Mouse (Mus musculus) adrenal gland, postnatal 36 days (tissue): Measurements from ENCODE around the gene Ppp3ca. TPM values are rescaled to one million over a fixed set of nuclear protein-coding genes. Genes with fewer than 3 reads are reported as not detected.
A peak's percentile ranks its signal among the peaks of the same experiment; 100 is the strongest.

Experiments used
- DNase-seq, 2 experiments: peaks; one replicate each; pipeline ENCODE4 v3.0.0; 2021; ENCODE audit warnings: mixed read lengths in 1 of 2
- total RNA-seq, 2 experiments: library from RNA; stranded (reverse); gene quantifications; 2 replicates each; pipeline ENCODE4 v1.2.3; 2021

Ppp3ca gene
- total RNA-seq, 2 experiments from 2014 or later = 35.1 to 67.2 TPM

GRCm38 (mm10) chr3:136763717-136764270 lies 93.9 kb downstream of the Ppp3ca start:
- DNase-seq = no peak

GRCm38 (mm10) chr3:136765569-136765968 lies 95.6 kb downstream of the Ppp3ca start:
- no peak for DNase-seq

GRCm38 (mm10) chr3:136768775-136769485 lies 99.0 kb downstream of the Ppp3ca start:
- no peak for DNase-seq

- DNase-seq = no peak
Observed at GRCm38 (mm10) chr3:136769486-136769882, 99.6 kb downstream of the Ppp3ca start.

GRCm38 (mm10) chr3:136771700-136772099 lies 101.8 kb downstream of the Ppp3ca start:
- no peak for DNase-seq

- no peak for DNase-seq
Observed at GRCm38 (mm10) chr3:136773217-136773616, 103.3 kb downstream of the Ppp3ca start.

GRCm38 (mm10) chr3:136774196-136774595 lies 104.3 kb downstream of the Ppp3ca start:
- DNase-seq = no peak

- no peak for DNase-seq
Observed at GRCm38 (mm10) chr3:136776525-136776924, 106.6 kb downstream of the Ppp3ca start.

- DNase-seq = no peak
Observed at GRCm38 (mm10) chr3:136777380-136777779, 107.5 kb downstream of the Ppp3ca start.

GRCm38 (mm10) chr3:136777787-136778216 lies 107.9 kb downstream of the Ppp3ca start:
- no peak for DNase-seq

GRCm38 (mm10) chr3:136780321-136780720 lies 110.4 kb downstream of the Ppp3ca start:
- DNase-seq = no peak

GRCm38 (mm10) chr3:136782058-136782457 lies 112.1 kb downstream of the Ppp3ca start:
- DNase-seq = no peak

- no peak for DNase-seq
Observed at GRCm38 (mm10) chr3:136785686-136786085, 115.8 kb downstream of the Ppp3ca start.

GRCm38 (mm10) chr3:136790261-136790871 lies 120.4 kb downstream of the Ppp3ca start:
- no peak for DNase-seq

GRCm38 (mm10) chr3:136791404-136791803 lies 121.5 kb downstream of the Ppp3ca start:
- no peak for DNase-seq

- no peak for DNase-seq
Observed at GRCm38 (mm10) chr3:136791946-136792345, 122.0 kb downstream of the Ppp3ca start.

- no peak for DNase-seq
Observed at GRCm38 (mm10) chr3:136793411-136793810, 123.5 kb downstream of the Ppp3ca start.

GRCm38 (mm10) chr3:136794426-136795217 lies 124.7 kb downstream of the Ppp3ca start:
- peak in 1 of 2 experiments; percentile 11 for DNase-seq

GRCm38 (mm10) chr3:136798896-136799295 lies 129.0 kb downstream of the Ppp3ca start:
- no peak for DNase-seq

GRCm38 (mm10) chr3:136802595-136802994 lies 132.7 kb downstream of the Ppp3ca start:
- DNase-seq = peak; percentile 17 to 34

GRCm38 (mm10) chr3:136805897-136806296 lies 136.0 kb downstream of the Ppp3ca start:
- DNase-seq = no peak

- no peak for DNase-seq
Observed at GRCm38 (mm10) chr3:136810271-136810670, 140.3 kb downstream of the Ppp3ca start.

GRCm38 (mm10) chr3:136812162-136812561 lies 142.2 kb downstream of the Ppp3ca start:
- no peak for DNase-seq
